Mouse (Mus musculus): ENCODE measurements around the gene Hormad2. TPM values are rescaled to one million over a fixed set of nuclear protein-coding genes. Genes with fewer than 3 reads are reported as not detected.

Gene Hormad2
- polyA plus RNA-seq (2016; fragmentation: Nextera tagmentation; extraction: Ambion mirVana): 0.15 and 0.68 TPM in 2 replicates

GRCm38 (mm10) chr11:4440978-4441377 lies at the start of gene Hormad2:
Gene Hormad2 (minus strand): TSS chr11:4441105.
- peak; percentile 30 for DNase-seq (ENCODE audit: low spot score)
- H3K4me3 ChIP-seq: no peak within 1 kb of the TSS
- H3K9me3 ChIP-seq: no peaks in the 10 kb centered on the region
- H3K27me3 ChIP-seq (replicated peaks; ENCODE audit: low read depth, poor library complexity, severe bottlenecking): no peaks in the 10 kb centered on the region
- 48% methylated on average over 19 of the region's 19 CpGs for WGBS
- peaks cover 6% of the 10 kb centered on the region for H3K4me1 ChIP-seq
- H3K27ac ChIP-seq (replicated peaks): no peak within 1 kb of the TSS
- no peaks in the 10 kb centered on the region for H3K36me3 ChIP-seq (replicated peaks)

DNA sequence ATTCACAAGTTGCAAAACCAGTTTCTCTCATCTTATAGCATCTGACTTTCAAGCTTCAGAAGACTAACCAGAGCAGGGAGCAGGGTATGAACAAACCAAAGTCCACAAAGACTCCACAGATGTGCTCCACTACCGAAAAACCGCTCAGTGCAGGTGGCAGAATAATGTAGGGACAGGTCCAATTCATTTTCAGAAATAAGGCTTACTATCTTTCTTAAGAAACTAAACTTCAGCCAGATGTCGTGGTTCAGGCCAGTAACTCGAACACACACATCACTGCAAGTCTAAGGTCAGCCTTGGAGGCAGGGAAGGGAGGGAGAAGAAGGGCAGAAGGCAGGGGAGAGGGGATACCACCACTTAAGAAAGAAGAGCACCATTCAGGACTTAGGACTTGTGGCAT lies 48.3 kb upstream of the Hormad2 start:
- H3K36me3 ChIP-seq (replicated peaks): peaks cover 99% of the 10 kb centered on the region
- no peak for DNase-seq (ENCODE audit: low spot score)

DNA sequence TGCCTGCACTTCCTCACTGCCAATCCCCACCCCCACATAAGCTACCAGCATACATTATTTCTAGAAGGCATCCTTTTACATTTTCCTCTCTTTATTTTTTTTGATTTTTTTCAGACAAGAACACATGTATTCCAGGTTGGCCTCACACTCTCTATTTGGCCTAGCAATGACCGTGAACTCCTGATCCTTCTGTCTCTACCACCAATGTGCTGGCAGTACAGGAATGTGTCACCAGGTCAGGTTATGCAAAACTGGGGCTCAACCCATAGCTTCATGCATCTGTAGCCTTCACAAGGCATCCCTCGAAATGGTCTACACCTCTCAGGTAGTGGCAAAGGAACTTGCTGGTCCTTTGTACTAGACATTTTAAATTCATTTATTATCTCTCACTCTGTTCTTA lies 47.9 kb upstream of the Hormad2 start:
- no peaks in the 10 kb centered on the region for H3K4me1 ChIP-seq
- DNase-seq (ENCODE audit: low spot score): no peak
- H3K27ac ChIP-seq (replicated peaks): no peak overlapping the region
- no peaks in the 10 kb centered on the region for H3K27me3 ChIP-seq (replicated peaks; ENCODE audit: low read depth, poor library complexity, severe bottlenecking)
- peaks cover 100% of the 10 kb centered on the region for H3K36me3 ChIP-seq (replicated peaks)
- H3K4me3 ChIP-seq: no peak overlapping the region
- no peaks in the 10 kb centered on the region for H3K9me3 ChIP-seq
- 93% methylated on average over 2 of the region's 2 CpGs for WGBS

More for the DNA sequence above, 48.3 kb upstream of the Hormad2 start:
- H3K4me3 ChIP-seq: no peak overlapping the region
- H3K9me3 ChIP-seq: no peaks in the 10 kb centered on the region
- no peak overlapping the region for H3K27ac ChIP-seq (replicated peaks)
- H3K27me3 ChIP-seq (replicated peaks; ENCODE audit: low read depth, poor library complexity, severe bottlenecking): no peaks in the 10 kb centered on the region
- WGBS: 89% methylated on average over 4 of the region's 4 CpGs
- H3K4me1 ChIP-seq: no peaks in the 10 kb centered on the region

DNA sequence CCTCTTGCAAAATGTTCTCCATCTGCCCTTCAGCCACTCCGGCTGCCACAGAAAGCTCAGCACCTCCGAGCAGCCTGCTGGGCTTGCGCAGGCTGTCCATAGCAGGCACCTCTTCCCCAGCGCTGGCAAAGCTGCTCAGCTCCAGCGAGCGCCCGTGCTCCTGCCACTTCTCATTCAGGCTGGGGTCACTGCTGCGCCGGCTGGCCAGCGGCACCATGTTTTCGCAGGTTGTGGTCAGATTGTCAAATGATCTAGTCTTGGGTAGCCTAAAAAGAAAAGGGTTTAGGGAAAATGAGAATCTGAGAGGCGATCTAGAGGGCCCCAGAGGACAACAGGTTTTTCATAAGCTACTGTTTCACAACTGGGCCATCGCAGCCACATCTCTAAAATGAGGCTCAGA lies 47.5 kb upstream of the Hormad2 start:
- no peaks in the 10 kb centered on the region for H3K27me3 ChIP-seq (replicated peaks; ENCODE audit: low read depth, poor library complexity, severe bottlenecking)
- no peaks in the 10 kb centered on the region for H3K9me3 ChIP-seq
- H3K27ac ChIP-seq (replicated peaks): no peak overlapping the region
- 96% methylated on average over 13 of the region's 13 CpGs for WGBS
- no peak for DNase-seq (ENCODE audit: low spot score)
- H3K36me3 ChIP-seq (replicated peaks): peaks cover 100% of the 10 kb centered on the region
- no peak overlapping the region for H3K4me3 ChIP-seq
- no peaks in the 10 kb centered on the region for H3K4me1 ChIP-seq

DNA sequence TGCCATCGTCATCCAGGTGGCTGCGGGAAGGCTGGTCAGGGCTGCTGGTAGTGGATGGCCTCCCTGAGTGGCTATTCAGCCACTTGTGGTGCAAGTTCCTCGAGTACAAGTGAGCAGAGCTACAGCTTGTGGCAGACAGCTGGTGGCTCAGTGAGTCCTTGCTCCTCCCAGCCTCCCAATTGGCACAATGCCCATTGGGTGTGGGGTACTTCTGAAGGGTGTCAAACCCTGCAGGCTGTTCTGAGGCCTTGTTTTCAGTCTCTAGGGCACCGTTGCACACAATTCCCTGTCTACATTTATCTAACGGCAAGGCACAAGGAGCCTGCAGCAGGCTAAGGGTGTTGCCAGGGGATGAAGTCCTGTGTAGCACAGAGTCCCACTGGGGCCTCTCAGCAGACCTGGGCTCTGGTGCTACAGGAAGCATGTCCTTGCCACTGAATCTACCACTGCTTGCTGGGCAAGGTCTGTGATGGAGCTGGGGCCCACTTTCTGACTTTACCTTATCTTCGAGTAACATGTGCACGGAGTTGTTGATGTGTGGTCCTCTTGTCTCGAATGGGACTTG lies 46.6 kb upstream of the Hormad2 start:
- no peak overlapping the region for H3K4me3 ChIP-seq
- H3K9me3 ChIP-seq: no peaks in the 10 kb centered on the region
- no peak for DNase-seq (ENCODE audit: low spot score)
- peaks cover 100% of the 10 kb centered on the region for H3K36me3 ChIP-seq (replicated peaks)
- no peak overlapping the region for H3K27ac ChIP-seq (replicated peaks)
- no peaks in the 10 kb centered on the region for H3K4me1 ChIP-seq
- WGBS: 96% methylated on average over 8 of the region's 8 CpGs
- no peaks in the 10 kb centered on the region for H3K27me3 ChIP-seq (replicated peaks; ENCODE audit: low read depth, poor library complexity, severe bottlenecking)

DNA sequence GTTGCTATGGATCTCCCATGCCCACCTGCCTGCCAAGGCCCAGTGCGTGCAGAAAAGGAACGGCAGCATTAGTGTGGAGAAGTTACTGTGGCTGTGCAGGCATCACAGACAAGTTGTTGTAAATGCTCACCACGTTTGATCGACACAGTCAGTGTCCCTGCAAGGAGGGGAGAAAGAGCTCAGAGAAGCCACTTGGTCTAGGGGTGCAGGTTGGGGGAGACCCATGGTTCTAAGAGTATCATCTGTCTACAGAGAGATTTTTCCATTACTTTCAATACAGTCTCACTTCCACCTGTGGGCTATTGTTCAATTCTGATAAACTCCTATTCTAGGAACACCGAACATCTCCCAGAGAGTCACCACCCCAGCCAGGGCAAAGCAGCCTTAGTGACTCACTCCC lies 43.6 kb upstream of the Hormad2 start:
- no peaks in the 10 kb centered on the region for H3K9me3 ChIP-seq
- no peak for DNase-seq (ENCODE audit: low spot score)
- no peaks in the 10 kb centered on the region for H3K27me3 ChIP-seq (replicated peaks; ENCODE audit: low read depth, poor library complexity, severe bottlenecking)

DNA sequence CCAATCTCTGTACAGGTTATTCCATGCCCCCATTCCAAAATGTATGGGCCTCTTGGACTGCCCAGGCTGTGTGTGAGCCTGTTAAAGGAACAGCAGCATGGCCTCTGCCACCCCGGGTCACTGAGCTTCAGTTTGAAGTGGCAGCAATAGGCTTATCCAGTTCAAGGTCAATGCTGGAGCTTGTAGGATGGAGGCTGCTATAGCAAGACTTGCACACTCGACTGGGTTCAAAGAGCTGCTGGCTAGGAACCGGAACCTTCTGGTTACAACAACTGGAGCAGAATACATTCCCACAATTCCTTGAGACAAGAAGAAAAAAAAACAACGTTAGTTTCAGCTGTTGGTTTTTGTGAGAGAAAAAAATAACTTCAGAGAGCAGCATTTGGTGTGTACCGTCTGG lies 41.7 kb upstream of the Hormad2 start:
- Histone ChIP-seq H3K27ac (replicated peaks) (no peak overlapping the region), H3K36me3 (replicated peaks) (peaks cover 94% of the 10 kb centered on the region), H3K27me3 (replicated peaks; ENCODE audit: low read depth, poor library complexity, severe bottlenecking) (no peaks in the 10 kb centered on the region), H3K9me3 (no peaks in the 10 kb centered on the region), H3K4me3 (no peak overlapping the region), H3K4me1 (no peaks in the 10 kb centered on the region)
- 87% methylated on average over 5 of the region's 5 CpGs for WGBS
- no peak for DNase-seq (ENCODE audit: low spot score)

More for the DNA sequence above, 43.6 kb upstream of the Hormad2 start:
- Histone ChIP-seq H3K36me3 (replicated peaks) (peaks cover 100% of the 10 kb centered on the region), H3K27ac (replicated peaks) (no peak overlapping the region), H3K4me1 (no peaks in the 10 kb centered on the region), H3K4me3 (no peak overlapping the region)
- WGBS: 94% methylated on average over 5 of the region's 5 CpGs

GRCm38 (mm10) chr11:4476184-4476697 lies 35.3 kb upstream of the Hormad2 start:
- WGBS: 93% methylated on average over 4 of the region's 4 CpGs
- Histone ChIP-seq H3K27ac (replicated peaks) (no peak overlapping the region), H3K36me3 (replicated peaks) (peaks cover 34% of the 10 kb centered on the region), H3K4me1 (peaks cover 13% of the 10 kb centered on the region), H3K4me3 (no peak overlapping the region), H3K27me3 (replicated peaks; ENCODE audit: low read depth, poor library complexity, severe bottlenecking) (no peaks in the 10 kb centered on the region), H3K9me3 (no peaks in the 10 kb centered on the region)
- DNase-seq (ENCODE audit: low spot score): no peak

DNA sequence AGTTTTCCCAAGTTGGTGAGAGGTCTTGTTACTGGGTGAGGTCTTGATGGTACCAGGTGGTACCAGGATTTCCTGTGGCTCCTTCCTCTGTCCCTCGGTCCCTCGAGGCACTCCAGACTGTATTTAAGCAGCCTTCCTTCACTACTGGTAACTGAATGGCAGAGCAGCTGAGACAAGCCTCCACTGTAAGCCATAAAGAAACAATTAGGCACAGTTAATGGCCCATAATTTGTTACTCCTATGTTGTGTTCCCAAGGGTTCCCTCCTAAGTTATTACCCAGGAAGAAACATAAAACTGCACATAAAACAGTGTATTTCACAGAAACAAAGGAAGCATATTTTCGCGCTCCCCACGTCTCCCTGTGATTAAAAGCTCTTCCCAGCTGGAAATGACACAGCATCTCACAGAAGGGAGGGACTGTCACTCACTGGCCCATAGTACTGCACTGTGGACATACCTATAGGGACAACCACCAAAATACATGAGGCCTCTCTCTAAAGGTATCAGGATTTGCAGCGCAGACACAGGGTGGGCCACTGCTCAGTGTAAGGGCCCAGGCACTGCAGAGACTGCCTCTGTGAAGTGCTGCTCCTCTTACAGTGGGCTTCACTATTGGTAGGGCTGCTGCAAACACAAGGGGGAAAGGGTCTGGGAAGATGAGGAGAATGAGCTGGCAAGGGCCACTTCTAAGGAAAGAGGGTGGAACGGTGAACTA lies 31.7 kb upstream of the Hormad2 start:
- H3K27ac ChIP-seq (replicated peaks): no peak overlapping the region
- WGBS: 74% methylated on average over 7 of the region's 7 CpGs
- H3K9me3 ChIP-seq: no peaks in the 10 kb centered on the region
- H3K4me1 ChIP-seq: peaks cover 15% of the 10 kb centered on the region
- DNase-seq (ENCODE audit: low spot score): no peak
- H3K27me3 ChIP-seq (replicated peaks; ENCODE audit: low read depth, poor library complexity, severe bottlenecking): no peaks in the 10 kb centered on the region
- H3K4me3 ChIP-seq: no peak overlapping the region
- peaks cover 5% of the 10 kb centered on the region; the same call in 1 of the 2 replicates for H3K36me3 ChIP-seq (replicated peaks)

DNA sequence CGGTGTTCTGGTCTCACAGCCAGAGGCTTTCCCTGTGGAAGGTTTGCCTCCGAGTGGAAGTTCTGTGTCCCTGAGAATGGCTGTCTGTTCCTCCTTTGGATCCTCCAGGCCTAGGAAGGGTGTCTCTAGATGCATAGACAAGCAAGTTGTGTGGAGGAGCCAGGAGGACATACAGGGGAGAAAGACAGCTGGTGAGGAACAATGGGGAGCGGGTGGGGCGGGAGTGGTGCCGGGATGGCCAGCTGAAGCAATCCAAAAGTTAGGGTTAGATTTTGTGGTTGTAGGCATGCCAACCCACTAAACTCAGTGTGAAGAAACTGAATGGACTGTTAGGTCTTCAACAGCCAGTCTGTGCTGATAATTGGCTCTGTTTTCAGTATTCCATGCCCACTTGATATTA lies 30.8 kb upstream of the Hormad2 start:
- 79% methylated on average over 5 of the region's 5 CpGs for whole genome bisulfite sequencing

DNA sequence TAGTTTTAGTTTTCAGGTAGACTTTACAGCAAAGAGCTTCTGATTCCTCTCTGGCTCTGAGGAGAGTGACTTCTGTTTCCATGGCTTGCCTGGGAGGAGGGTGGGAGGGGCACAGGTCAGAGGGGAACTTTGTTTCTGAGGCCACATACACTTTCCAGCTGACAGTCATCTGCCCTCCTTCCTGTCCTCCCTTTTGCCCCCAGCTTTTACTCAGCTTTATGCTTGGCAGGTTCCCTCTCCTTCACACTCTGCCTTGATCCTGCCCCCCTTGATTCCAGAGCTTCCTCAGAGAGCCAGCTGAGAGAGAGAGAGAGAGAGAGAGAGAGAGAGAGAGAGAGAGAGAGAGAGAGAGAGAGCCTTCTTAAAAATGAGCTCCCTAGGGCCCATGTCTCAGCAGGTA lies 30.3 kb upstream of the Hormad2 start:
- Histone ChIP-seq H3K4me1 (peaks cover 18% of the 10 kb centered on the region), H3K4me3 (no peak overlapping the region), H3K9me3 (no peaks in the 10 kb centered on the region), H3K27me3 (replicated peaks; ENCODE audit: low read depth, poor library complexity, severe bottlenecking) (no peaks in the 10 kb centered on the region), H3K27ac (replicated peaks) (no peak overlapping the region; the same call in 1 of the 2 replicates), H3K36me3 (replicated peaks) (peaks cover 5% of the 10 kb centered on the region; the same call in 1 of the 2 replicates)
- DNase-seq (ENCODE audit: low spot score): no peak

More for the DNA sequence above, 30.8 kb upstream of the Hormad2 start:
- no peak overlapping the region for H3K4me3 ChIP-seq
- peaks cover 15% of the 10 kb centered on the region for H3K4me1 ChIP-seq
- no peak for DNase-seq (ENCODE audit: low spot score)
- no peak overlapping the region; the same call in 1 of the 2 replicates for H3K27ac ChIP-seq (replicated peaks)
- H3K27me3 ChIP-seq (replicated peaks; ENCODE audit: low read depth, poor library complexity, severe bottlenecking): no peaks in the 10 kb centered on the region
- peaks cover 5% of the 10 kb centered on the region; the same call in 1 of the 2 replicates for H3K36me3 ChIP-seq (replicated peaks)
- no peaks in the 10 kb centered on the region for H3K9me3 ChIP-seq

GRCm38 (mm10) chr11:4469091-4469490 lies 28.2 kb upstream of the Hormad2 start:
- Histone ChIP-seq H3K27ac (replicated peaks) (no peak overlapping the region), H3K36me3 (replicated peaks) (peaks cover 2% of the 10 kb centered on the region; the same call in 1 of the 2 replicates), H3K9me3 (no peaks in the 10 kb centered on the region), H3K4me3 (no peak overlapping the region), H3K4me1 (peaks cover 18% of the 10 kb centered on the region), H3K27me3 (replicated peaks; ENCODE audit: low read depth, poor library complexity, severe bottlenecking) (no peaks in the 10 kb centered on the region)
- 67% methylated on average over 5 of the region's 5 CpGs for WGBS
- DNase-seq (ENCODE audit: low spot score): no peak

DNA sequence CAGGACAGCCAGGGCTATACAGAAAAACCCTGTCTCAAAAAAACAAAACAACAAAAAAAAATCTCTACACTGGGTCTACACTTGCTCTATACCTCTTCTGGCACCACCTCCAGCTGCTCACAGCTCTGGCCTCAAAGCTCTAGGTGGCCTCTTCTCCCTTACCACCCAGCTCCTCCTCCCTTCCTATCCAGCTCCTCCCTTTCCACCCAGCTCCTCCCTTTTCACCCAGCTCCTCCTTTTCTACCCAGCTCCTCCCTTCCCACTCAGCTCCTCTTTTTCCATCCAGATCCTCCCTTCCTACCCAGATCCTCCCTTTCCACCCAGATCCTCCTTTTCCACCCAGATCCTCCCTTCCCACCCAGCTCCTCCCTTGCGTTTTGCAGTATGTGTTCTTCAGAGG lies 26.5 kb upstream of the Hormad2 start:
- no peaks in the 10 kb centered on the region for H3K9me3 ChIP-seq
- 89% methylated on average over 1 of the region's 1 CpGs for WGBS
- peaks cover 17% of the 10 kb centered on the region for H3K4me1 ChIP-seq
- no peaks in the 10 kb centered on the region for H3K27me3 ChIP-seq (replicated peaks; ENCODE audit: low read depth, poor library complexity, severe bottlenecking)
- DNase-seq (ENCODE audit: low spot score): no peak
- no peaks in the 10 kb centered on the region for H3K36me3 ChIP-seq (replicated peaks)
- H3K27ac ChIP-seq (replicated peaks): no peak overlapping the region
- H3K4me3 ChIP-seq: no peak overlapping the region

All from embryonic facial prominence, embryonic 10.5 days (tissue).